Mouse (Mus musculus) kidney, postnatal 36 days (tissue): ENCODE results near the gene Plin4.
A peak's percentile ranks its signal among the peaks of the same experiment; 100 is the strongest.
"Not testable (repeated sequence)": the region's sequence is repeated elsewhere in the genome, so short reads cannot be mapped to it uniquely, and the experiment has no call there.

Experiments used
- DNase-seq, 2 experiments: peaks; one replicate each; pipeline ENCODE4 v3.0.0; 2021 to 2022; ENCODE audit warnings: mixed read lengths in 2 of 2

Plin4 gene

DNA sequence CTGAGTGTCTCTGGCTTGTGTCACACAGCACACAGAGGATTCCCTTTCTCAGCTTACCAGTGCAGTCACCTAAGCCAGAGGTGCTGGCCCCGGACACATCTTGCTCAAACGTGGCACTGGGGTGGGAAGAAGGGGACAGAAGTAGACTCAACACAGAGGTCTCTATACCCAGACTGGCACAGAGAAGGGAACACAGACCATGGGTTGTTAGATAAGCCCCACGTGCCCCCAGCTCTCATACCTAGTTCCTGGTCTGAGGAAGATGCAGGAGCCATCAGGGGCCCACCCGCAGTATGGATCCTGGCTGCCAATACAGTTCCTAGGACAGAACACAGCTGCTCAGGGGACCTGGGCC, 15.7 kb upstream of the Plin4 start:
- no peak for DNase-seq

- peak; percentile 49 to 88 for DNase-seq
These were observed 15.0 kb upstream of the Plin4 start for GRCm38 (mm10) chr17:56124377-56125275.

- no peak for DNase-seq
These were observed 14.2 kb upstream of the Plin4 start for GRCm38 (mm10) chr17:56123681-56124340.

GRCm38 (mm10) chr17:56123161-56123560, 13.6 kb upstream of the Plin4 start:
- no peak for DNase-seq

GRCm38 (mm10) chr17:56121826-56122225, 12.2 kb upstream of the Plin4 start, which contains the start of gene Lrg1:
Gene Lrg1, minus strand, starts transcription at chr17:56122001.
- no peak for DNase-seq

- DNase-seq: peak; percentile 86 to 90
These were observed 10.6 kb upstream of the Plin4 start for GRCm38 (mm10) chr17:56119981-56120880.

GRCm38 (mm10) chr17:56119431-56119830, 9.8 kb upstream of the Plin4 start:
- DNase-seq: no peak

- DNase-seq: peak; percentile 88 to 92
These were observed 7.7 kb upstream of the Plin4 start, which contains the start of gene Plin5 for GRCm38 (mm10) chr17:56117251-56117710. Gene Plin5, minus strand, starts transcription at chr17:56117596.

DNA sequence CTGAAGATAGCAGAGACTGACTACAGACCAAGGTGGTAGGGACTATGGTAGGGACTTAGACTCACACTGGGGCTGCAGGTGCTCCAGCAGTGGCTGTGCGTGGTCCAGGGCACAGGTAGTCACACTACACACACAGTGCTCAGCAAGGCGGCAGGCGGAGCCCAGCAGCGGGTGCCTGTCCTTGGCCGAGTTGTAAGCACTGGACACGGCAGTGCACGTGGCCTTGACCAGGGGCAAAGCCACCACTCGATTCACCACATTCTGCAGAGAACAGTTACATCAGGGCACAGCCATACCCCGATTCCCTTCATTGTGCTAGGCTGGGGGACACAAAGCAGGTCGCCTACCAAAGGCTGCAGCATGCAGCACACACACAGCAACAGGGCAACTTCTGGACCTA, 6.6 kb upstream of the Plin4 start:
- no peak for DNase-seq

GRCm38 (mm10) chr17:56112743-56113142, 3.1 kb upstream of the Plin4 start:
- DNase-seq: no peak

DNA sequence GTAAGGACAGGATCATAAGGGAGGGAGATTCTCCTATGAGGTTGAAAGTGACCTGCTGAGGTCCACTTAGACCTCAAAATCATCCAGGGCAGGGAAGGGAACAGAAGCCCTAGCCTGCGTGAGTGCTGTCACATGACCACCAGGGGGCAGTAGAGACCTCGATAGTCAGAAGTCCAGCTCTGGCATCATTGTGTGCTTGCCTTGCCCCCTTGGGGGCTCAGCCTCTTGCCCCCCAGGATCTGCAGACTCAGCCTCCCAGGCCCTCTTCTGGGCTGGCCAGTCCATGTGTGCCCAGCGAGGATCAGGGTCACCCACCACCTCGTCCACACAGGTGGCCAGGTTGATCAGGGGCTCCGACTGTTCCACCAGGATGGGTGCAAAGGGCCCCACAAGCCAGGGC, 2.3 kb upstream of the Plin4 start:
- DNase-seq: peak; percentile 66 to 82

GRCm38 (mm10) chr17:56111021-56111420, 1.4 kb upstream of the Plin4 start:
- no peak for DNase-seq

DNA sequence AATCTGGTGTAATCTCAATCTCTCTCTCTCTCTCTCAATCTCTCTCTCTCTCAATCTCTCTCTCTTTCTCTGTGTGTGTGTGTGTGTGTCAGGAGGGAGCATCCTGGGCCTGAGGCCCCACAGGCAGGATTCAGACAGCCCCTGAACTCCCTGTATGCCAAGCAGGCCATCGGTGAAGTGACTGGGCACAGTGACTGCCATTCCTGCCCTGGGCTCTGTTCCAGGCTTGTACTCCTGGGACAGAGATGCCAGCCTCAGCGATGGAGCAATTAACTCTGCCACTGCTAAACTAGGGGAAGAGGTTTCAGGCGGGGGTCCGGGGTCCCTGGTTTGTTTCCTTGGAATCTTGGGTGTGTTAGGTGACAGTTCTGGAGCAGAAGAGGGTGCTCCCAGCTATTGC, 968 bp upstream of the Plin4 start:
- DNase-seq: no peak

GRCm38 (mm10) chr17:56108334-56109044, 1.1 kb downstream of the Plin4 start:
- DNase-seq: peak in 1 of 2 experiments; percentile 39

DNA sequence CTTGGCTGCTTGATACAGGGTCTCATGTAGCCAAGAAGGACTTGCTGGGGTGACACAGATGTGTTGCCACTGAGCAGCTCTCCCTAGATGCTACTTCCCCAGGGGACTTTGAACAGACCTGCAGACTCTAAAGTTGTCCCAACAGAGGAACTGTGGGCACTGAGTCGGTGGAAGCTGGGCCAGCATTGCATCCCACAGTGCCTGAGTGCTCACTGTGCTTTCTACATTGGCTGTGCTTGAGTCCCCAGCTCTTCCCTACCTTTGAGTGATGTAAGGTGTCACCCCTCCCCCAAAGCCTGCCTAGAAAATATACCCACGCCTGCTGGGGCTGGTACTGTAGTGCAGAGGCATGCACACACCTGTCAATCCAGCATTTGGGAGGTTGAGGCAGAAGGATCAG, 1.9 kb downstream of the Plin4 start:
- DNase-seq: no peak

- no peak for DNase-seq
These were observed 2.6 kb downstream of the Plin4 start for GRCm38 (mm10) chr17:56106981-56107380.

GRCm38 (mm10) chr17:56106436-56106835, 3.2 kb downstream of the Plin4 start:
- DNase-seq: not testable (repeated sequence)

DNA sequence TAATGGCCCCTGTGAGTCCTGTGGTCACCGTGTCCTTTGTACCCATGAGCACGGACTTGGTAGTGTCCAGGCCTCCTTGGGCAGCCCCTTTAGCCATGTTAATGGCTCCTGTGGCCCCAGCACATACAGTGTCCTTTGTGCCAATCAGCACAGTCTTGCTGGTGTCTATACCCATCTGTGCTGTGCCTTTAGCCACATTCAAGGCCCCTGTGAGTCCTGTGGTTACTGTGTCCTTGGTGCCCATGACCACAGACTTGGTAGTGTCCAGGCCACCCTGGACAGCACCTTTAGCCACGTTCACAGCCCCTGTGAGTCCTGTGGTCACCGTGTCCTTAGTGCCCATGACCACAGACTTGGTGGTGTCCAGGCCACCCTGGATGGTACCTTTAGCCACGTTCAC, 4.8 kb downstream of the Plin4 start:
- DNase-seq: not testable (repeated sequence)

DNA sequence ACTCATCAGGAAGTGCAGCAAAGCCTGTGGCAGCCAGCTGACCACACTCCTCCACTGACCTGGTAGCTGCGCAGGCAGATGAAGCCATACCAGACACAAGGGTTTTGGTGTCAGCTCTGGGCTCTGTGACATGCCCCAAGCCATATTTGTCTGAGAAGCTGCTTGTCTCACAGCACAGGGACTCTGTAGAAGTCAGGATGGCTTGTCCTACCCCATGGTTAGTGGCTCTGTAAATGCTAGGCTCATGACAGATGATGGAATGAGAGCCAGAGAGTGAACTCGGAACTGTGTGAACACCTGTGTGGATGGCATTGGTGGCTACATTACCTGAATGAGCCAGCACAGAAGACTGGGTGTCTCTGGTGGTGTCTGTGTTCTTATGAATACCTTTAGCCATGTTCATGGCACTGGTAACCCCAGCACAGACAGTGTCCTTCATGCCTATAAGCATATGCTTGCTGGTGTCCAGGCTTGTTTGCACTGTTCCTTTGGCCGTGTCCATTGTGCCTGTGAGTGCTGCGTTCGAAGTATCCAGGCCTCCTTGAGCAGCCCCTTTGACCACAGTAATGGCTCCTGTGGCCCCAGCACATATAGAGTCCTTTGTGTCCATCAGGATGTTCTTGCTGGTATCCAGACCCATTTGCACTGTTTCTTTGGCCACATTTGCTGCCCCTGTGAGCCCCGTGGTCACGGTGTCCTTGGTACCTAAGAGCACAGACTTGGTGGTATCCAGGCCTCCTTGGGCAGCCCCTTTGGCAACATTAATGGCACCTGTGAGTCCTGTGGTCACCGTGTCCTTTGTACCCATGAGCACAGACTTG, 5.9 kb downstream of the Plin4 start:
- no peak for DNase-seq

DNA sequence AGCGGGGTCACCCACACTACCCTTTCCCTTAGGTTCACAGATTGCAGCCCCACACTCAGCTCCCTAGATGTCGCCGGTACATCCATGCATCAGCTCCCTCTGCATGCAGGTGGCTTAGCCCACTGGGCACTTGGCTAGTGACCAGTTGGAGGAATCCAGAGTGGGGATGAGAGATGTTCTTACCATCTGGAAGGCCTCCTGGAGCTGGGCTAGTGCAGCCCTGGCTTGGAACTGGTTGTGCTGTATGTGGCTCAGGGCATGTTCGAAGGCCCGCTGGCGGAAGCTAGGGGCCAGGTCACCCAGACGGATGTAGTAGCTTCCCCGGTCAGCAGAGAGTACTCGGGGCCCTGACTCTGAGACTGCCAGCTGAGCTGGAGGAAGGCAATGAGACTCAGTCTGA, 6.7 kb downstream of the Plin4 start:
- no peak for DNase-seq

- no peak for DNase-seq
These were observed 7.4 kb downstream of the Plin4 start for GRCm38 (mm10) chr17:56102158-56102557.
